Mouse (Mus musculus): ENCODE results near the gene Kmt2d.

- TF ChIP-seq NANOG (IDR thresholded peaks at IDR 0.05; ENCODE audit: borderline replicate concordance, low read length), result no peak
- no peak for TF ChIP-seq CTCF (conservative IDR thresholded peaks at IDR 0.05; ENCODE audit: low read length)
- no peak for TF ChIP-seq POU5F1 (IDR thresholded peaks at IDR 0.05; ENCODE audit: borderline replicate concordance, low read length)
These were observed 19.7 kb downstream of the Kmt2d start for GRCm38 (mm10) chr15:98851229-98851818.
